Mouse (Mus musculus) erythroblast, embryonic 14.5 days (primary cell): Measurements from ENCODE around the gene Cdkl5. TPM values are rescaled to one million over a fixed set of nuclear protein-coding genes. Genes with fewer than 3 reads are reported as not detected.

Experiments used
- H3K27me3 ChIP-seq: 2 replicates; pipeline ENCODE4 v1.6.1; 2012; ENCODE audit warnings: inconsistent platforms; ENCODE audit not compliant: control insufficient read depth
- H3K36me3 ChIP-seq: 2 replicates; pipeline ENCODE4 v1.6.1; 2012; ENCODE audit warnings: mild to moderate bottlenecking, inconsistent platforms; ENCODE audit not compliant: control insufficient read depth
- H3K4me1 ChIP-seq: 2 replicates; pipeline ENCODE4 v1.6.1; 2012; ENCODE audit warnings: inconsistent platforms; ENCODE audit not compliant: control insufficient read depth
- H3K4me3 ChIP-seq: replicated peaks from 2 replicates; pipeline ENCODE3; 2012; ENCODE audit warnings: moderate library complexity, mild to moderate bottlenecking, inconsistent platforms
- H3K9me3 ChIP-seq: 2 replicates; pipeline ENCODE4 v1.6.1; 2012; ENCODE audit warnings: low read length, inconsistent platforms, mixed read lengths; ENCODE audit not compliant: control insufficient read depth
- GATA1 ChIP-seq: IDR thresholded peaks from 2 replicates; pipeline ENCODE4 v1.6.1; 2012; ENCODE audit warnings: low read length, inconsistent platforms, mixed read lengths
- TAL1 ChIP-seq: IDR thresholded peaks from 3 replicates; pipeline ENCODE4 v1.6.1; 2012; ENCODE audit warnings: low read length, inconsistent platforms, mixed read lengths
- polyA plus RNA-seq: library from polyadenylated mRNA; stranded (reverse); fragments of >175 nt; gene quantifications from 2 replicates; pipeline ENCODE4 v1.2.3, GENCODE M21; 2012

Gene Cdkl5
- polyA plus RNA-seq, 1 experiment, result not detected

GRCm38 (mm10) chrX:160930656-160931055 lies 63.8 kb downstream of the Cdkl5 start:
- no peaks in the 10 kb centered on the region for H3K9me3 ChIP-seq
- H3K36me3 ChIP-seq, result no peaks in the 10 kb centered on the region
- H3K27me3 ChIP-seq, result no peaks in the 10 kb centered on the region
- H3K4me3 ChIP-seq, result no peak overlapping the region
- TF ChIP-seq GATA1, result no peak
- TF ChIP-seq TAL1, result no peak
- no peaks in the 10 kb centered on the region; the same call in 1 of the 2 replicates for H3K4me1 ChIP-seq

GRCm38 (mm10) chrX:160928870-160929269 lies 65.6 kb downstream of the Cdkl5 start:
- Histone ChIP-seq H3K36me3 (no peaks in the 10 kb centered on the region), H3K9me3 (no peaks in the 10 kb centered on the region), H3K27me3 (no peaks in the 10 kb centered on the region), H3K4me1 (no peaks in the 10 kb centered on the region; the same call in 1 of the 2 replicates), H3K4me3 (no peak overlapping the region)
- TF ChIP-seq GATA1 (no peak), TAL1 (no peak)

- no peaks in the 10 kb centered on the region for H3K27me3 ChIP-seq
- no peaks in the 10 kb centered on the region for H3K36me3 ChIP-seq
- H3K4me3 ChIP-seq, result no peak overlapping the region
- H3K9me3 ChIP-seq, result no peaks in the 10 kb centered on the region
- TF ChIP-seq TAL1, result no peak
- TF ChIP-seq GATA1, result no peak
- no peaks in the 10 kb centered on the region for H3K4me1 ChIP-seq
Observed at GRCm38 (mm10) chrX:160919022-160919637, 75.4 kb downstream of the Cdkl5 start.

- TF ChIP-seq TAL1, result no peak
Observed at GRCm38 (mm10) chrX:160906952-160907351, 87.6 kb downstream of the Cdkl5 start, which contains the start of gene Gja6. Gja6 (minus strand) TSS chrX:160907052.

GRCm38 (mm10) chrX:160906477-160906876 lies 88.0 kb downstream of the Cdkl5 start:
- H3K4me3 ChIP-seq, result no peak overlapping the region
- no peaks in the 10 kb centered on the region for H3K9me3 ChIP-seq
- H3K36me3 ChIP-seq, result no peaks in the 10 kb centered on the region
- TF ChIP-seq GATA1, result no peak
- TF ChIP-seq TAL1, result no peak
- peaks cover 26% of the 10 kb centered on the region for H3K4me1 ChIP-seq
- H3K27me3 ChIP-seq, result no peaks in the 10 kb centered on the region

More at GRCm38 (mm10) chrX:160906952-160907351, 87.6 kb downstream of the Cdkl5 start, which contains the start of gene Gja6:
- Histone ChIP-seq H3K4me1 (peaks cover 26% of the 10 kb centered on the region), H3K4me3 (no peak within 1 kb of the TSS), H3K36me3 (no peaks in the 10 kb centered on the region), H3K9me3 (no peaks in the 10 kb centered on the region), H3K27me3 (no peaks in the 10 kb centered on the region)

GRCm38 (mm10) chrX:160905913-160906312 lies 88.6 kb downstream of the Cdkl5 start:
- no peak for TF ChIP-seq TAL1
- no peak for TF ChIP-seq GATA1
- H3K9me3 ChIP-seq, result no peaks in the 10 kb centered on the region
- H3K4me1 ChIP-seq, result peaks cover 26% of the 10 kb centered on the region
- H3K4me3 ChIP-seq, result no peak overlapping the region
- H3K27me3 ChIP-seq, result no peaks in the 10 kb centered on the region
- no peaks in the 10 kb centered on the region for H3K36me3 ChIP-seq

GRCm38 (mm10) chrX:160905041-160905678 lies 89.3 kb downstream of the Cdkl5 start:
- Histone ChIP-seq H3K9me3 (no peaks in the 10 kb centered on the region), H3K4me3 (no peak overlapping the region), H3K27me3 (no peaks in the 10 kb centered on the region), H3K36me3 (no peaks in the 10 kb centered on the region), H3K4me1 (peaks cover 26% of the 10 kb centered on the region)
- TF ChIP-seq TAL1, result peak; percentile 56; the same call in 2 of the 3 replicates
- TF ChIP-seq GATA1, result no peak; the same call in 1 of the 2 replicates

- TF ChIP-seq TAL1, result no peak
- no peak for TF ChIP-seq GATA1
- H3K4me1 ChIP-seq, result peaks cover 21% of the 10 kb centered on the region
- no peaks in the 10 kb centered on the region for H3K9me3 ChIP-seq
- H3K36me3 ChIP-seq, result no peaks in the 10 kb centered on the region
- H3K4me3 ChIP-seq, result no peak overlapping the region
- no peaks in the 10 kb centered on the region for H3K27me3 ChIP-seq
Observed at GRCm38 (mm10) chrX:160901118-160901517, 93.4 kb downstream of the Cdkl5 start.

- peaks cover 5% of the 10 kb centered on the region for H3K4me1 ChIP-seq
- no peak overlapping the region for H3K4me3 ChIP-seq
- TF ChIP-seq TAL1 (no peak), GATA1 (no peak)
- H3K36me3 ChIP-seq, result no peaks in the 10 kb centered on the region
- H3K27me3 ChIP-seq, result no peaks in the 10 kb centered on the region
- no peaks in the 10 kb centered on the region for H3K9me3 ChIP-seq
Observed at GRCm38 (mm10) chrX:160892077-160892476, 102.4 kb downstream of the Cdkl5 start.
